Mouse (Mus musculus) left cerebral cortex, adult 2 months (tissue): ENCODE results near the gene Add2. TPM values are rescaled to one million over a fixed set of nuclear protein-coding genes. Genes with fewer than 3 reads are reported as not detected.

Experiments used
- DNase-seq, 2 experiments: peaks; one replicate each; pipeline ENCODE4 v3.0.0; 2021 to 2022; ENCODE audit warnings: low spot score in 2 of 2, mixed read lengths in 1 of 2; ENCODE audit errors: extremely low spot score in 1 of 2
- H3K27ac ChIP-seq: fragments of 200-600 bp; 2 replicates; pipeline ENCODE4 v1.8.1; 2022
- H3K4me3 ChIP-seq: fragments of 200-600 bp; 2 replicates; pipeline ENCODE4 v1.8.1; 2022
- CTCF ChIP-seq: fragments of 200-600 bp; IDR thresholded peaks from 2 replicates; pipeline ENCODE4 v1.8.1; 2022; ENCODE audit warnings: antibody characterized with exemption, mild to moderate bottlenecking, moderate library complexity
- intact Hi-C: fragments of 180-260 bp; cut with DNase I; formaldehyde crosslinking; loops from one replicate; pipeline ENCODE4 v1.15.1; 2025
- total RNA-seq, 2 experiments: library from RNA; stranded (reverse); gene quantifications; 2 replicates each; pipeline ENCODE4 v1.2.3; 2021

Add2 gene
- total RNA-seq, 2 experiments from 2014 or later: 222 to 223 TPM

GRCm38 (mm10) chr6:86067145-86067544 is 38.7 kb downstream of the Add2 start:
- no peak; the same call in 1 of the 2 replicates for TF ChIP-seq CTCF
- peak overlapping the region; percentile 91 for H3K27ac ChIP-seq
- H3K4me3 ChIP-seq: no peak overlapping the region
- intact Hi-C loops: loop anchor here (2.0 to 5.0 kb wide), 2 partner anchors 18 to 35 kb away; no protein-coding TSS in a partner anchor
- DNase-seq: no peak

DNA sequence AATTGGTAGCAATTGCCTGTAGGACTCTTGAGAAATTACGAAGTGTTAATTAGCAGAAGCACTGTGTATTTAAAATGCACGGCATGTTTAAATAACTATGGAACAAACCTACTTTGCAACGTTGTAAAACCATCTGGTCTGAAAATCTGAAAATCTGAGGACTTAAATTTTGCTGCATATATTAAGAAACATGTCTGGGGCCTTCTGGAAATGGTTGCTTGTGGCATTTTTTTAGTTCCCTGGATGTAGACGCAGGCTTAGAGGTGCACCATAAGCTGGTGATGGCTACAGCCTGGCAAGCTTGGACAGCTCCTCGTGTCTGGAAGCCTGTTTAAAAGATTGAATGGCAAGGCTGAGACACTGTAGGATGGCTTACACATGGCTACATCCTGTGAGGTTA is 40.5 kb downstream of the Add2 start:
- no peak for DNase-seq
- Histone ChIP-seq H3K4me3 (no peak overlapping the region), H3K27ac (peak overlapping the region; percentile 78)
- TF ChIP-seq CTCF: no peak
- intact Hi-C loops: loop anchor here (5.0 kb wide), 1 partner anchor 33 kb away; no protein-coding TSS in a partner anchor

- Histone ChIP-seq H3K27ac (peak overlapping the region; percentile 76), H3K4me3 (no peak overlapping the region)
- intact Hi-C loops: loop anchor here (5.0 kb wide), 1 partner anchor 32 kb away; no protein-coding TSS in a partner anchor
- no peak for DNase-seq
- no peak for TF ChIP-seq CTCF
Measured at GRCm38 (mm10) chr6:86069856-86070255, 41.4 kb downstream of the Add2 start.

DNA sequence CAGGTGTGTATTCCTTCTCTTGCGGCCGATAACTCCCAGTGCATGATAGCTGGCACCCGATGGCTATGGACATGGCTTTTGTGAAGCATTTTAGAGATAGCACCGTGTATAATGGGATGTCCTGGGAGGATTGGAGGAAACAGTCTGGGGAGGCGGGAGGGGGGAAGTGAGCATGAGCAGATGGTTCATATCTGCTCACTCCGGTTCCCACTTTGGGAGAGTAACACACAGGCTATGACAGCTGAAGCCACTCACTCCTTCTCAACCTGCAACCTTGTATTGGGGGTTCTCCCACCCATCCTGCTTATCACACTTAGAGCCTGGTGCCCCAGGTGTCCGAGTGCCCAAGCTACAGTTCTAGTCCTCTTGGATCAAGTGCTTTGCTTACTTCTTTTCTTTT is 41.8 kb downstream of the Add2 start:
- no peak for DNase-seq
- TF ChIP-seq CTCF: no peak
- no peak overlapping the region for H3K4me3 ChIP-seq
- intact Hi-C loops: no loop called here
- H3K27ac ChIP-seq: peak overlapping the region; percentile 76

- TF ChIP-seq CTCF: no peak
- intact Hi-C loops: no loop called here
- peak overlapping the region; percentile 62; the same call in 1 of the 2 replicates for H3K27ac ChIP-seq
- no peak overlapping the region for H3K4me3 ChIP-seq
- DNase-seq: no peak
Measured at GRCm38 (mm10) chr6:86073882-86074281, 45.4 kb downstream of the Add2 start.

DNA sequence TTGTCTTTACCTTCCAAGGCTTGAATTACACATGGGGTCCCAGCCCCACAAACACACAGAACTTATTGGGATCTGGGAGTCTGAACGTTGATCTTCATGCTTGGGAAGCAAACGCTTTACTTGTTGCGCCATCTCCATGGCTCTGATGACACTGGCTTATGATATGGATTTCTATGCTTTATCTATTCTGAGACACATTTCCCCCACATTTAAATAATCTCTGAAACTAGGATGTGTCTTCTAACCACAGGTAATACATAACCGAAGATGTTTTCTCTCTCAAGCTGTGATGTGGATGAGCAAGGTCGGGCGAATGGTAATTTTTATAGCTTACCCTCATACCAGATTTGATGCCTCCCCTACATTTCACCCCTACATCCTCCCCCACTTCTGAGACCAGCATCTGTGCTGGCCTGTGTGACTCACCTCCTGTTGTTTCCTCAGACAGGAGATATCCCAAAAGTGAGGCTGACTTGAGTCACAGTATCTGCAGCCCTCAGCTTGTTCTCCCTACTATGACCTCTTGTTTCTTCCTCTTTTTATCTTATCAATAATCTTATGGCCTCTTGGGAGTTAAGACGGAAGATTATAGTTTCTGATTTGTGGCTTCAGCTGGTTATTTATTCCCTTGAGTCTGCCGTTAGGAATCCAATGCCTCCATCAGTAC is 46.2 kb downstream of the Add2 start:
- Histone ChIP-seq H3K4me3 (no peak overlapping the region), H3K27ac (peak overlapping the region; percentile 62)
- no peak for TF ChIP-seq CTCF
- no peak for DNase-seq
- intact Hi-C loops: no loop called here

DNA sequence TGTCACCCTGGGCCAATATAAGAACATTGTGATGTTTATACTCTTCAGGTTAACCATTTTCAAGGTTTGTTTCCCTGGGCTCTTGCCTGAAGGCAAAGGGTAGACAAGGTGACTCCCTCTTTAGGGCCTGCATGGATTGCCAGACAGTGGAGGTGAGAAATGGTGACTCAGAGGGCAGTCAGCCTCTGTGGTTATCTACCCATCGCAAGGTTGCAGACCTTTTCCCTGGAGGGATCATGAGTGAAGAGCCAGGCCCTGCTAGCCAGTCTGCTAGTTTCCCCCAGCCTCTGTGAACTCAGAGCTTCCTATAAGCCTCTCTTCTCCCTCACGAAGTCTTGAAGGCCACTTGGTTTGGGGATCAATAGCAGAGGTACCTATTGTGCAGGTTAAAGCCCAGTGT is 48.0 kb downstream of the Add2 start:
- H3K27ac ChIP-seq: no peak overlapping the region
- TF ChIP-seq CTCF: no peak
- no peak overlapping the region for H3K4me3 ChIP-seq
- no peak for DNase-seq
- intact Hi-C loops: no loop called here

DNA sequence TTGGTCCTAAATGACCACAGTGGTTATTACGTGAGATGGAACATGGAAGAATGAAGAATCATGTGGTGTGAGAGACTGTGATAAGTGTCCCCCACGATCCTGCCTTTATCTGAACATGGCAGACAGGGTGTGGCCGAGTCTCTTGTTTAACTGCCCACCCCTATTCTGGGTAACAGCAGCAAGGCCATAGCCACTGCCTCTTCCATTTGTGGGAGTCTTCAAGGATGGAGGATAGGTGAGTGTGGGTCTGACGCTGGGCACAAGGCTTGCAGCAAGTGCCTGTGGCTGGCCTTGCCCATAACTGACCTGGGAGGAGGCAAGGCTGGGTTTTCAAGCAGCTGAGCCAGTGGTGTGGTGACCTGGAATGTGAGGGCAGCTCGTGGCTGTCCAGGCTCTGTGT is 49.4 kb downstream of the Add2 start:
- TF ChIP-seq CTCF: no peak
- Histone ChIP-seq H3K4me3 (no peak overlapping the region), H3K27ac (peak overlapping the region; percentile 61)
- intact Hi-C loops: no loop called here
- no peak for DNase-seq

DNA sequence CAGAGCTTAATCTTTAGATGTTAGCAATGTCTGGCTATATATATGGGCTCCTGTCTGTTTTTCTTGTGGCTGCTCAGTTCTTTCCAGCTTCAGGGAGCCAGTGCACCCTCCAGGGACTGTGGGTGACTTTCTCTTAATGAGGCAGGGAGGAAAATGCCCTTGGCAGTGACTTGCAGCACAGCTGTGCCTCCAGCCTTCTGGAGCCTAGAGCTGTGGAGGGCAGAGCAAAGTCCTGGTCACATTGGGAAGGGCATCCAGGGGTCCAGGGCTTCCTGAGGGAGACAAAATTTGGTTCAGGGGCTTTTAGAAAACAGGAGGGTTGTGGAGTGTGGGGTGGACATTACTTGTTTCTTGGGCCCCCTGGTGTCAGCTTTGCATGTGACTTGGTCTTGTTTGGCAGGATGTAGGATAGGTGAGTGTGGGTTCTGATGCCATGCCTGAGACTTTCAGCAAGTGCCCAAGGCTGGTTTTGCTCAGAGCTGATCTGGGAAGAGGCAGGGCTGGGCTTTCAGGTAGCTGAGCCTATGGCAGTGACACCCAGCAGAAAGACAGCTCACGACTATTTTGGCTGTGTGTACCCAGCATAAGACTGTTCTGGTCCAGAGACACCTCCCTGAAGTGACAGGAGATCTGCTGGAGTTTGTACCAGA is 50.0 kb downstream of the Add2 start:
- no peak; the same call in 1 of the 2 replicates for TF ChIP-seq CTCF
- no peak for DNase-seq
- intact Hi-C loops: no loop called here
- Histone ChIP-seq H3K27ac (peak overlapping the region; percentile 61), H3K4me3 (no peak overlapping the region)

DNA sequence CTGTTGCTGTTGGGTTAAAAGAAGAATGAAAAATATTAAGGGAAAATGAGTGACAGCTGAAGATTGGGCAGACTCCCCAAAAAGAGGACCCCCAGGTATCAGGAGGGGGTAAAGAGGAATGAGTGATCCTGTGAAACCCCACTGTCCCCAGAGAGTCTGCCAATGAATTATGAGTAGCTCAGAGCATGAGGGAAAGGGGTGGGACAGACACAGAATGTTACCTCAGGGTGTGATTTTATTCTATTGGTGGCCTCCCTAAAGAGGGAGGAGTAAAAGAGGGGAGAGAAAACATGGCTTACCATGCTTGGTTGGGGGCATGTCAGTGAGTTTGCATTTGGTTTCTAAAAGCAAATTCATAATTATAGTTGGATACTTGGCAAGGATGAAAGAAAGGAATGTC is 50.8 kb downstream of the Add2 start:
- intact Hi-C loops: no loop called here
- no peak overlapping the region for H3K4me3 ChIP-seq
- no peak overlapping the region for H3K27ac ChIP-seq
- TF ChIP-seq CTCF: no peak
- no peak for DNase-seq

DNA sequence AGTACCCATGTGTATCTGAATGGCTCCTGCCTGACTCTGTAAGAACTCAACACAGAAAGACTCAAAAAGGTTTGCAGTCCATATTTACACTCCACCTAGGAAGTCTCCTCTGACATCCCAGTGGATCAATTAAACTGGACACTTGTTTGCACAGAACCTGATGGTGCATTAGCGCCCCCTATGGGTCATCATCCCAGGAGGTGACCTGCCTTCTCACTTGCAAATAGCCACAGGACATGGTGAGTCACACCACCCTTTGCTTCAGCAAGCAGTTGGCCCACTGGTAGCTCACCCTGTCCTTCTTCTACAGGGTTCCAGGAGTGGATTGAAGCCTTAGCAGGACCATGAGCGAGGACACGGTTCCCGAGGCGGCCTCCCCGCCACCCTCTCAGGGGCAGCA is 57.0 kb downstream of the Add2 start:
- peak; percentile 75 for TF ChIP-seq CTCF
- H3K27ac ChIP-seq: peak overlapping the region; percentile 89
- H3K4me3 ChIP-seq: no peak overlapping the region
- DNase-seq: peak; percentile 63 to 68
- intact Hi-C loops: no loop called here

GRCm38 (mm10) chr6:86086851-86087571 is 58.5 kb downstream of the Add2 start:
- DNase-seq: peak; percentile 84 to 89
- no peak for TF ChIP-seq CTCF
- H3K27ac ChIP-seq: peak overlapping the region; percentile 89
- intact Hi-C loops: loop anchor here (2.0 kb wide), 2 partner anchors 38 to 58 kb away; partner anchors contain the start of gene Add2
- no peak overlapping the region for H3K4me3 ChIP-seq
